Mouse (Mus musculus): Measurements from ENCODE around the gene Ubqln4. TPM values are rescaled to one million over a fixed set of nuclear protein-coding genes. Genes with fewer than 3 reads are reported as not detected.

The Ubqln4 gene
- total RNA-seq, 2 experiments from 2014 or later = 55.4 to 60.0 TPM

DNA sequence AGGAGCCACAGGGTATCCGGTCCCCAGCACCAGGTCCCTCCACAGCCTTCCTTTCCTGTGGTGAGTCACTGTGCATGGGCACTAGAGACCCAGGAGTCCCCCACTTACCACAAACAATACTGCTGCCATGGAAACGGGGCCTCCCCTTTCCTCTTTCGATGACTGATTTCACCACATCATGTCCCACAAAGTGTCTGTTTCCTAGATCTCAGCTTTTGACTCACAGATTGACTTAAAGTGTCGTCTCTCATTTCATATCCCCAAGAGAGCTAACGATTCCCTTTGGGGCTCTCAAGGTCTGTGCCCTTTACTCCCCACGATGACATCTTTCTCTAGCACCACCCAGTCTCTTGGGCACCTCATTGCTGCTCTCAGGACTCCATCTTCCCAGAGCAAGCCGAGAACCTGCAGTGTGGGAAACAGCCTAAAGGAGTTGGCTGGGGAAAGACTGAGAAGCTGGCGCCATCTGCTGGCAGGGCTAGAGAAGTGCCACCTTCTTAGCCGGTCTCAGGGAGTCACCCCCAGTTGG lies 31.7 kb upstream of the Ubqln4 start:
- intact Hi-C loops (cut with DNase I) = loop anchor here (1.0 to 2.0 kb wide), 2 partner anchors 39 to 115 kb away; no protein-coding TSS in a partner anchor
- peak; percentile 74 to 84 for DNase-seq

DNA sequence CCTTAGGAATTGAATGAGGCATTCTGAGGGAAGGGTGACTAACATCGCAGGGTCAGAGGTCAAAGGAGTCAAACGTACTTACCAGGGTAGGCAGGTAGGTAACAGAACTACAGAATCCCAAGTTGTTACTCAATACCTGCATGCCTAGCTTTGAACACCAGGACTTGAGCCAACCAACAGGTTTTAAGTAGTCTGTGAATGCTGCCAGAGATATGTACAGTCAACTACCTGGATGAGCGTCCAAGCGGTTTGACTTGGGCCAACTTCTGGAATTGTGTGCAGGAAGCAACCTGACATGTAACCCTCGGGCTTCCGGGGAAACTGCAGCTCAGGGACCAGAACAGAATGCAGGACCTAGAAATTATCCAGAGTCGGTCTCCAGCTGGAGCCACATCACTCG lies 30.5 kb upstream of the Ubqln4 start:
- intact Hi-C loops (cut with DNase I) = loop anchor here (2.0 kb wide), 1 partner anchor 116 kb away; no protein-coding TSS in a partner anchor
- no peak for DNase-seq

DNA sequence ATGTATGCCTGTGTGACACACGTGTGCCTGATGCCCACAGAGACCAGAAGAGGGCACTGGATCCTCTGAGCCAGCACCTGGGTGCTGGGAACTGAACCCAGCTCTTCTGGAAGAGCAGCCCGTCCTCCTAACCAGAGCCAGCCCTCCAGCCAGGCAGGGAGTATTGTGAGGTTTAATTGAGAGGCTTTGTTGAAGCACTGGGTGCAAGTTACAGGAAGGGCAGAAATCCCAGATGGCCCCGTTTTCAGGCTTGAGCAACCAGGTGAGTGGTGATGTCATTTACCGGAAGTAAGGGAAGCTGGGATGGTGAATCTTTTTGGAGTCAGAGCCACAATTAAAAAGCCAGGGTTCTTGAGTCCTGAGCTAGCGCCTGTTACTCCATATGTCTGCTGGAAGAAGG lies 28.5 kb upstream of the Ubqln4 start:
- no peak for DNase-seq
- intact Hi-C loops (cut with DNase I) = no loop called here

DNA sequence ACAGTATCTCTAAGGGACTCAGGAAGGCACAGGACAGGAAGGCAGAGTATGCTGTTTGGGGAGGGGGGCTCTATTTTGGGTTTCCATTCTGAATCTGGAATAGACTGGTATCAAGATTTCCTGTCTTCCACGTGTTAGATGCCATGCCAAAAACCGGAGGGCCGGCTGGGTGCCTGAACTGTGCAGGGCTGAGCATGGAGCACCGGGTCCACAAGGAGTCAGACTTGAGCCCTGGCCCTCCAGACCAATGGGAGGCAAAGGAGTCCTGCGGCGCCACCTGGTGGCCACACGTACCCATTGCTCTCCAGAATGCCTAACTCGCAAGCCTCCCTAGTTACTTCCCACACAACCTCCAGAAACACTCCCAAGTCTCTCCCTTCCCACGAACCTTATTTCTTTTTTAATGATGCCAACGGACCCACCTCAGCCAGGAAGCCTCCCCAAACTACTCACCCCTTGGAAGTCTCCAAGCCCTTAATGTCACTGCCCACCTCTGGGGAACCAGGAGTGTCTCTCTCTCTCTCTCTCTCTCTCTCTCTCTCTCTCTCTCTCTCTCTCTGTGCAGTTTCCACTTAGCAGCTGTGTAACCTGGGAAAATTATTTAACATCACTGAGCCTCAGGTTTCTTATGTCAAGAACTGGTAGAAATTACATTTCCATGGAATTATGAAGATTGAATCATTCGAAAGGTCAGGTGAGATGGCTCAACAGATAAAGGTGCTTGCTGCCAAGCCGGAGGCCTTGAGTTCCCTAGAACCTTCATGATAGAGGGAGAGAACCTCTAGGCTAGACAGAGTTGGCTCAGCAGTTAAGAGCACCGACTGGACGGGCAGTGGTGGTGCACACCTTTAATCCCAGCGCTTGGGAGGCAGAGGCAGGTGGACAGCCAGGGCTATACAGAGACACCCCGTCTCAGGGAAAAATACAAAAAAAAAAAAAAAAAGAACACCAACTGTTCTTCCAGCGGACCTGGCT lies 27.1 kb upstream of the Ubqln4 start:
- intact Hi-C loops (cut with DNase I) = loop anchor here (1.0 kb wide), 1 partner anchor 42 kb away; no protein-coding TSS in a partner anchor
- peak; percentile 87 to 91 for DNase-seq

DNA sequence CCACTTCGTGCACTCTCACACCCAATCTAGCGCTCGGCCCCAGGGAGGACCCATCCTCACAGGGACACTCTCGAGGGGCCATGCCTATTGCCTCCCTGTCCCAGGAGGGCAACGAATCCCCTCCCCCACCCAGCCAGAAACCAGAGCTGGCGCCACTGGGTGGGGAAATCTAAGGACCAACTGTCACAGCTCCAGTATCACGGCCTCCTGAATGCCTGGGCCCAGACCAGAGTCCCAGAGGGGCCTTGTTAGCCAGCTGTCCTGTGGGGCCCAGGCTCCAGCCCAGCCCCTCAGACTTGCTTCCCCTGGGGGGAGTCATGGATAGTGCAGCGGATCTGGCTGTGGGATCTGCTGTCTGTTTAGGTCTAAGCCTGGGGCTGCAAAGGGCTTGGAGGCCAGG lies 26.0 kb upstream of the Ubqln4 start:
- intact Hi-C loops (cut with DNase I) = no loop called here
- DNase-seq = no peak

DNA sequence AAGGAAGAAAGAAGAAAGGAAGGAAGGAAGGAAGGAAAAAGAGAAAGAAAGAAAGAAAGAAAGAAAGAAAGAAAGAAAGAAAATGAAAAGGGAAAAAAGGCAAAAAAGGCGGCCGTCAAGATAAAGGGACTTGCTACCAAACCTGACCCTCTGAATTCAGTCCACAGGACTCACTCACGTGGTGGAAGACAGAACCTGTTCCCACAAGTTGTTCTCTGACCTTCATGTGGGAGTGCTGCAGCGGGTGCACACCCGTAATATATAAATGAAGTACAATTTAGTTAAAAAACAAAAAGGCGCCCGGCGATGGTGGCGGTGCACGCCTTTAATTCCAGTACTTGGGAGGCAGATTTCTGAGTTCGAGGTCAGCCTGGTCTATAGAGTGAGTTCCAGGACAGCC lies 24.9 kb upstream of the Ubqln4 start:
- no peak for DNase-seq
- intact Hi-C loops (cut with DNase I) = no loop called here

DNA sequence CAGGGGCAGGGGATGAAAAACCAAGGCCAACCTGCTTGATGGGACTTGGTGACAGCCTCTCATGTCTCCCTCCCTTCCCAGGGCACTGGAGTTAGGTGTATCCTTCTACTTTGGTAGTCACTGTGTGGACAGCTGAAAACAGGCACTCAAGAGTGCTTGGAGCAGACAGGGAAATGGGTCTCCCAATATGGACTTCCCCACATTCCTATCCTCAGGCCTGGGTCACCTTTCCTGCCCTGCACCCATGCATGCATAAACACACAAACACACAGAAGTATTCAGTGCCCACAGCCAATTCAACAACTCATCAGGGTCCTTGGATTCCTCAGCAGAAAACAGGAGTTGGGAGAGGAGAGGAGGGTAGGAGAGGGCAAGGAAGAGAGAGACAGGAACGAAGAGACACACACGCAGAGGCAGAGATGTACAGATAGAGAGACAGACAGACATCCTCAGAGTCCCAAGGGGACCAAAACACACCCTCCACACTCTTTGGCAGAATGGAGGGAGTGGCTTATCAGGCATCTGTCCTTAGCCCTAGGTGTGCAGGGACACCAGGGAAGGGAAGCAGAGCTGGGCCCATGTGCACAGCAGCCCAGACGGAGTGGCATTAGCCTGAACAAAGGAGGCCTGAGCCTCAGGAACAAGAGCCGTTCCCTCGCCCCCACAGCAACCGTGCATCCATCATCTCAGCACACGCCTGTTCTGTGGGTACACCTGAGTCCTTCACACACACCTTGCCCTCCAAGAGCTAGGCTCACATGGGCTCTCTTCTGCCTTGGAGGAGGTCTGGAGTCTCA lies 24.2 kb upstream of the Ubqln4 start:
- no peak for DNase-seq

DNA sequence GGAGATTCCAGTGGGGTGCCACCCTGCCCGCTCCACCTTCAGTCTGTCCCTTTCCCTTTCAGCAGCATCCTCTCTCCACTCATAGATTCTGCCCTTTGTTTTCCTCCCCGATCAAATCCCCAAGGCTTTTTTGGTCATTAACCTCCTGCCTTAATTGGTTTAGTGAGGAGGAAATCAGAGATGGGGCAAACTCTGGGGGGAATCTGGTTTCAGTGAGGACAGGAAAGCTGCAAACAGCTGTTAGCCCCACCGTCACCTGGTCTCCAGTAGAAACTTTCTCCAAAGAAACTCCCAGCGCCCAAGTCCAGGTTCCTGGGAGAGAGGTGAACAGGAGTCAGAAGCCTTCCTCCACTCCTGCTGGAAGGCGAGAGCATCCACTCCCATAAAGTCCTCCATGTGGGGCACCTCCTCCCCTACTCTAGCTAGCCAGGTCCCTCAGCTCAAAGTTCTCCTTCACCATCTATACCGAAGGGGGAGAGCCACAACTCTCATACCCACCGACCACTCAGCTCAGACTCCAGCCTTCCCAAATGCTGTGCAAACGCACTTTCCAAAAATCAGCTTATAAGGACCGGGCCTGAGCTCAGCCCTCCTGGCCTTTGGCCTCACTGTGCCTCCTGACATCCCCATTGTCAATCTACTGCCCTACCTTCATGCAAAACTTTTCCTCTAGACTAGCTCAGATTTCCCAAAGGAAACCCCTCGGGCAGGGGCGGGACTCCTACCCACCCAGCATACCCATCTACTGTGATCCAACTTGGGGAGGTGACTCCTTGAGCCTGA lies 23.3 kb upstream of the Ubqln4 start:
- intact Hi-C loops (cut with DNase I) = no loop called here
- no peak for DNase-seq

More for the DNA sequence above, 24.2 kb upstream of the Ubqln4 start:
- intact Hi-C loops (cut with DNase I) = no loop called here

DNA sequence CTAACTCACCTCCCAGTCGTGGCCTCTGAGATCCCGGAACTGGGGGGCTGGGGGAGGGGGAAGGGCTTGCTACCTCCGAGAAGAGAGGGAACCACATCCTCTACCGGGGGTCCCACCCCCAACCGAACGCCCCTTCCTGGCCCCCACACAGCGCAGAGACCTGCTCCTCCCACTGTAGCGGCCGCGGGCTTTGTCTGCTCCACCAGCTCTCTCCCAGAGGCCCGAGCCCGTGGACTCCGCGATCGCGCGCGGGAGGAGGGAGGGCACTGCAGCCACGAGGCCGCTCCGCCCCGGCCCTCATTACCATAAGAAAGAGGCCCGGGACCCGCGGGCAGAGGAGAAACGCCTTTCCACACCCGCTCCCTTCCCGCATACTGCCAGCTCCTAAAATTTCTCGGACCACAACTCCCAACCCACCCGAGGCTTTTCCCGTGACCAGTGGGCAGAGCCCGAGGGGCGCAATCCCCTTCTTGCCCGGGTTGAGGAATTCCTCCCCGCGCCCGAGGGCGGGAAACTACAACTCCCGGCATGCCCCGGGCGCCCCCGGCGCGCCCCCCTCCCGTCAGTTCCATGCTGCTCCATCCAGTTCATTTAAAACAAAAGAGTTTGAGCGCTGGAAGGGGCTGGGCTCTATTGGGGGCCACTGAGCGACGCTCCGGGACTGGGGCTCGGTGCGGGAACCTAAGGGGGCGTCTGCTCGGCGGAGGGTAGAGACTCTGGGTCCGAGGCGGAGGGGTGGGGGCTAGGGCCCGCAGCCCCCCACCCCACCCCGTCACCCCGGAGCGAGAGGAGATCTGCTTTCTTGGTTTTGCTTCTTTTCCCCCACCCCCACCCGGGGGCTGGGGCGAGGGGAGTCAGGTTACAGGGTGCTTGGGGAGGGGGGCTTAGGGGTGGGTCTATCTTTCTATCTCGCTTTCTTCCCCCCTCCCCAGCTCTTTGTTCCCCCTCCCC lies 21.9 kb upstream of the Ubqln4 start:
- peak; percentile 89 to 91 for DNase-seq
- intact Hi-C loops (cut with DNase I) = no loop called here

DNA sequence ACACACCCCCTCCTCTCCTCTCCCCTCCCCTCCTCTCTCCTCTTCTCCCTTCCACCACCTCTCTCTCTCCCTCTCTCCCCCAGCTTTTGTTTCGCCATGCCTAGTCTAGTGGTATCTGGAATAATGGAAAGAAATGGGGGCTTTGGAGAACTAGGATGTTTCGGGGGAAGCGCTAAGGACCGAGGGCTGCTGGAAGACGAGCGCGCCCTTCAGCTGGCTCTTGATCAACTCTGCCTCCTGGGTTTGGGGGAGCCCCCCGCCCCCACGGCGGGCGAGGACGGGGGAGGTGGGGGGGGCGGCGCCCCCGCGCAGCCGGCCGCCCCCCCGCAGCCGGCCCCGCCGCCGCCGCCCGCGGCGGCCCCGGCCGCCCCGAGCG lies 21.3 kb upstream of the Ubqln4 start, which contains the start of gene Mex3a:
Gene Mex3a, plus strand, starts transcription at position 97 of the 376 bp plus-strand sequence.
- DNase-seq = no peak
- intact Hi-C loops (cut with DNase I) = no loop called here

DNA sequence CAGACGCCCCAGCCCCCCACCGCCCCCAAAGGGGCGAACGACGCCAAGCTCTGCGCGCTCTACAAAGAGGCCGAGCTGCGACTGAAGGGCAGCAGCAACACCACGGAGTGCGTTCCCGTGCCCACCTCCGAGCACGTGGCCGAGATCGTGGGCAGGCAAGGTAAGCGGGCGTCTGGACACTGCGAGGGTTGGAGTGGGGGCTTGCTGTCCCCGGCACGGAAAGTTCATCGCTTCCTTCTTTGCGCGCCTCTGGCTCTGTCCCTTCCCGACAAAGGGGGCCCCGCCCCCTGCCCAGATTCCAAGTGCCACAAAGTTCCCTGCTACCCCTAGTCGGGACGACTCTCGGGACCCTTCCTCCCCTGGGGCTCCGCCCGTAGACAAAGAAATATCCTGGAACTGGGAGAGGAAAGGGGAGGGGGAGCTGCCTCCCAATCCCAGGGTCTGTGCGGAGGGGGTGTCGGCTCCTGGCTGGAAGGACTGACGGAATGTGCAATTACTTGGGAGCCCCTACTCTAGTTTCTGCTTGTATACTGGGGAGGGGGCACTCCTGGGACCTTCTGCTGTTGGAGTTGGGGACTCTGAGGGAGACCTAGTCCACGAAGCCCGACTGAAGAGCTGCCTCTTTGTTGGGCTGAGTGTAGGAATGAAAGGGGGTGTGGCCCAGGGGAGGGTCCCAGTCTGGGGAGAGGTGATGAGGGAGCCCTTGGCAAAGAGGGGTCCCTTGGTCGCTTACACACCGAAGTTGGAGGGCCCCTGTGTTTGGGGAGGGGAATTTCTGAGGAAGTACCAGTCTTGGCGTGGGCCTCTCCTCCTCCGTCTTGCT lies 20.7 kb upstream of the Ubqln4 start:
- no peak for DNase-seq
- intact Hi-C loops (cut with DNase I) = no loop called here

DNA sequence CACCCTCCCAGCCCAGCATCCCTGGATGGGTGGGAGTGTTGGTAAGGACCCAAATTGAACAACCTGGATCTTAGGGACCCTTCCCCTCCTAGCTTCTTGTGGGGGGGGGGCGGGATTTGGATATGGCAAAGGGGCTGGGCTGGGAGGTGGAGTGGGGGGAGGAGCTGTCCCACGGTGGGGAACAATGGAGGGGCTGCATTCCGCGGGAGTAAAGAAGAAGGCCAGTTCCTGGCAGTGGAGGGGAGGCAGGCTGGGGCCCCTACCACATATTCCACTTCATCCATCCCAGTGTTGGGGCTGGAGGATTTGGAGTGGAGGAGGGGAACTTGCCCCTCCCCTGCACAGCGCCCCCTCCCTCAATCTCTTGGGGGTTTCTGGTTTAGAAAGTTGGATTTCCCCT lies 19.9 kb upstream of the Ubqln4 start:
- intact Hi-C loops (cut with DNase I) = no loop called here

DNA sequence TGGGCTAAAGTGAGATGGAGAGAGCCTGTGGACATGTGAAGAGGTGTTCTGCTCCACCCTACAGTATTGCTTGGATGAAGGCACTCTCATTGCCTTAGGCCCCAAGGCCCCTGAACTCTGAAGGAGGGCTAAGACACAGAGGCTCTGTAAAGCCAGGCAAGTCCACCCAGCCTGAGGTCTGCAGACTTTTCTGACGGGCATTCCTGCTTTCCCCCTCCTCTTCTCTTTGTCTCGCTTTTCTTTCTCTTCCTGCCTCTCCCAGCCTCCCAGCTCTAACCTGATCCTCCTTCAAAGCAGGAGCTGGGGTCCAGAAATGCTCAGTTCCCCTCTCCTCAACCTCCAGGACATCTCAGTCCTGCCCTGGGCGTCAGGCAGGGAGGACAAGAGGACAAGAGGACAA lies 18.6 kb upstream of the Ubqln4 start:
- DNase-seq = no peak
- intact Hi-C loops (cut with DNase I) = no loop called here

More for the DNA sequence above, 19.9 kb upstream of the Ubqln4 start:
- DNase-seq = no peak

DNA sequence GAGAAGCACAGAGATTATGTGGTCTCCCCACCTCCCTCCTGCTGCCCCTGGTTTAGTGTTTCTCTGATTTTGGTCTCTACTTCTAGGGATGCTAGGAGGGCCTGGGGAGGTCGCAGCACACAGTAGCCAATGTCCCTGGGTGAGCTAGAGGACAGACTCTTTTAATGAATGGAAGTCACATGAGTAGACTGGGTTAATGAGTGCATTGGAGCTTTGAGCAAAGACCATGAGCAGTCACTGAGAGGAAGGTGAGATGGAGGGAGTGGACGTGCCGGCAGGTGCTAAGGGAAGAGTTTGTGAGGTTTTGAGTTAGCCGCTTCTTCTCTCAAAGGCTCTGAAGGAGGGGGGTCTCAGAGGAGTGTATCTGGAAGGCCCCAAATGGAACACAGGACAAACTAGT lies 18.0 kb upstream of the Ubqln4 start:
- intact Hi-C loops (cut with DNase I) = no loop called here
- no peak for DNase-seq

DNA sequence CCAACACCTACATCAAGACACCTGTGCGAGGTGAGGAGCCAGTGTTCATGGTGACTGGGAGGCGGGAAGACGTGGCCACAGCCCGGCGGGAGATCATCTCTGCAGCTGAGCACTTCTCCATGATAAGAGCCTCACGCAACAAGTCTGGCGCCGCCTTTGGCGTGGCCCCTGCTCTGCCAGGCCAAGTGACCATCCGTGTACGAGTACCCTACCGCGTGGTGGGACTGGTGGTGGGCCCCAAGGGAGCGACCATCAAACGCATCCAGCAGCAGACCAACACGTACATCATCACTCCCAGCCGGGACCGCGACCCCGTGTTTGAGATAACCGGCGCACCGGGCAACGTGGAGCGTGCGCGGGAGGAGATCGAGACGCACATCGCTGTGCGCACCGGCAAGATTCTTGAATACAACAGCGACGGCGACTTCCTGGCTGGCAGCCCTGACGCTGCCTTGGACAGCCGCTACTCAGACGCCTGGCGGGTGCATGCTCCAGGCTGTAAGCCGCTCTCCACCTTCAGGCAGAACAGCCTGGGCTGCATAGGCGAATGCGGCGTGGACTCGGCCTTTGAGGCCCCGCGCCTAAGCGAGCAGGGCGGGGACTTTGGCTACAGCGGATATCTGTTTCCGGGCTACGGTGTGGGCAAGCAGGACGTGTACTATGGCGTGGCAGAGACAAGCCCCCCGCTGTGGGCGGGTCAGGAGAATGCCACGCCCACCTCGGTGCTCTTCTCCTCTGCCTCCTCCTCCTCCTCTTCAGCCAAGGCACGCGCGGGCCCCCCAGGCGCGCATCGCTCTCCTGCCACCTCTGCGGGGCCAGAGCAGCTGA lies 17.2 kb upstream of the Ubqln4 start:
- intact Hi-C loops (cut with DNase I) = no loop called here
- peak; percentile 80 to 82 for DNase-seq

DNA sequence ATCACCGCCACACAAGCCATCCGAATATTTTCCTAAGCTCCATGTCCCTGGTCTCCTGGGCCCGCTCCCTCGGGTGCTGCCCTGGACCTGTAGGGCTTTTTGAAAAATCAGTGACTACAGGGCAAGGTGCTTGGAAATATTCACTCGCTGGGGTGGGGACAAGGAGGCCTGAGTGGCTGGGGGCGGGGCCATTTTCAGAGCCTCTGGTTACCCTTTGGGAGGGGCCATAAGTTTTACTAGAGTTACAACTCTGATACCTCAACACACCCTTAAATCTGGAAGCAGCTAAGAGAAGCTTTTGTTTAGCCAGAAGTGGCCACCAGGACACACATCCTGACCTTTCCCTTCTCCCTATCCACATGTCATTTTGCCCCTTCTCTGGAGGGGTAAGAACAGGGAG lies 16.4 kb upstream of the Ubqln4 start:
- no peak for DNase-seq
- intact Hi-C loops (cut with DNase I) = no loop called here
